Mouse (Mus musculus): Measurements from ENCODE around the gene Akap1. TPM values are rescaled to one million over a fixed set of nuclear protein-coding genes. Genes with fewer than 3 reads are reported as not detected.

Akap1 gene
- polyA plus RNA-seq, 1 experiment from 2014 or later: 16.0 TPM

DNA sequence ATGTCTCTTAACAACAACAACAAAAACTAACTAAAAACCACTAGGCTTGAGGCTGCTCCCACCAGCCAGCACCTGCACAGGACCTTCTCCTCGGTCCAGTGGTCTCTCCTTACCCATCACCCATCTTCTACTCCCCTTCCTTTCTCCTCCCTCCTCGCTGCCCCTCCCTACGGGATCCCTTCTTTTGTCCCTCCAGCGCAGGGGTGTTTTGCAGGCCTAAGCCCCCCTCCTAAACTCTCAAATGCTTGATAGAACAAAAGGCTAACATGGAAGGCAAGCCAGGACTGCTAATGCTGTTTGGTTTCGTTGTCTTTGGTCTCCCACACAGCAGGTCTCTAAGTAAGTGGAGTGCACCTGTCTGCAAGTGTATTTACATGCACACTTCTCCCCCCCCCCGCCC lies 44.1 kb downstream of the Akap1 start:
- 25% methylated on average over 6 of the region's 6 CpGs for WGBS
- no peaks in the 10 kb centered on the region for H3K9me3 ChIP-seq
- peak overlapping the region; percentile 45; the same call in 1 of the 2 replicates for H3K4me2 ChIP-seq
- H3K9ac ChIP-seq: no peak overlapping the region
- no peak overlapping the region for H3K27ac ChIP-seq
- ATAC-seq (ENCODE audit: insufficient number of reproducible peaks, insufficient read depth, low FRiP score, low TSS enrichment, low read depth): 0 out of 2 replicates have a peak, but pooled peaks have one; percentile 21
- no peak overlapping the region for H3K4me3 ChIP-seq
- H3K27me3 ChIP-seq: peaks cover 23% of the 10 kb centered on the region
- H3K36me3 ChIP-seq: no peaks in the 10 kb centered on the region
- peaks cover 18% of the 10 kb centered on the region for H3K4me1 ChIP-seq

- ATAC-seq (ENCODE audit: insufficient number of reproducible peaks, insufficient read depth, low FRiP score, low TSS enrichment, low read depth): no peak
- H3K27ac ChIP-seq: no peak overlapping the region
- no peak overlapping the region for H3K4me3 ChIP-seq
- WGBS: 78% methylated on average over 5 of the region's 5 CpGs
- no peaks in the 10 kb centered on the region for H3K9me3 ChIP-seq
- H3K4me1 ChIP-seq: peaks cover 18% of the 10 kb centered on the region
- no peak overlapping the region for H3K4me2 ChIP-seq
- H3K36me3 ChIP-seq: no peaks in the 10 kb centered on the region
- H3K9ac ChIP-seq: no peak overlapping the region
- H3K27me3 ChIP-seq: peaks cover 18% of the 10 kb centered on the region
Measured at GRCm38 (mm10) chr11:88817061-88817460, 47.3 kb downstream of the Akap1 start.

- Histone ChIP-seq H3K9me3 (no peaks in the 10 kb centered on the region), H3K9ac (peak overlapping the region; percentile 49), H3K27me3 (no peaks in the 10 kb centered on the region), H3K4me2 (peak overlapping the region; percentile 56), H3K27ac (no peak overlapping the region), H3K4me1 (peaks cover 7% of the 10 kb centered on the region; the same call in 1 of the 2 replicates), H3K36me3 (no peaks in the 10 kb centered on the region), H3K4me3 (peak overlapping the region; percentile 20)
- ATAC-seq (ENCODE audit: insufficient number of reproducible peaks, insufficient read depth, low FRiP score, low TSS enrichment, low read depth): no peak
- WGBS: 52% methylated on average over 31 of the region's 31 CpGs
Measured at GRCm38 (mm10) chr11:88803231-88804010, 61.0 kb downstream of the Akap1 start.

DNA sequence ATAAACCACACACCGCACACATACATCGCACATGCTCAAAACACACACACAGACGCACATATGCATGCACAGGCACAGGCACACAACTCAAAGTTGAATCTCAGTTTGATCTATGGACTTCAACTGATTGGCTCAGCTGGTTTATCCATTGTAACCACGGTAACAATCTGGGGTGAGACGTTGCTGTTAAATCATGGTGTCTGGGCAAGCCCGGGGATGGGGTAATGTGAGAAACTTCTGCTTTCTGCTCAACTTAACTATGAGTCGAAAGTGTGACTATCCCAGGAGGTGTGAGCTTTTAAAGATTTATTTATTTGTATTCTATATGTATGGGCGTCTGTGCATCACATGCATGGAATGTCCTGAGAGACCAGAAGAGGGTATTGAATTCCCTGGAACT lies 68.2 kb downstream of the Akap1 start:
- ATAC-seq (ENCODE audit: insufficient number of reproducible peaks, insufficient read depth, low FRiP score, low TSS enrichment, low read depth): no peak

GRCm38 (mm10) chr11:88789893-88790292 lies 74.5 kb downstream of the Akap1 start:
- no peak for ATAC-seq (ENCODE audit: insufficient number of reproducible peaks, insufficient read depth, low FRiP score, low TSS enrichment, low read depth)
- Histone ChIP-seq H3K4me1 (no peaks in the 10 kb centered on the region), H3K27me3 (no peaks in the 10 kb centered on the region), H3K9ac (no peak overlapping the region), H3K9me3 (no peaks in the 10 kb centered on the region), H3K4me2 (no peak overlapping the region), H3K36me3 (no peaks in the 10 kb centered on the region), H3K27ac (no peak overlapping the region), H3K4me3 (no peak overlapping the region)
- WGBS: 77% methylated on average over 2 of the region's 2 CpGs

More for the DNA sequence above, 68.2 kb downstream of the Akap1 start:
- 88% methylated on average over 8 of the region's 8 CpGs for WGBS
- no peak overlapping the region for H3K4me2 ChIP-seq
- H3K9me3 ChIP-seq: no peaks in the 10 kb centered on the region
- H3K36me3 ChIP-seq: no peaks in the 10 kb centered on the region
- no peak overlapping the region for H3K9ac ChIP-seq
- no peaks in the 10 kb centered on the region for H3K4me1 ChIP-seq
- H3K27ac ChIP-seq: no peak overlapping the region
- no peak overlapping the region for H3K4me3 ChIP-seq
- no peaks in the 10 kb centered on the region for H3K27me3 ChIP-seq

- H3K4me2 ChIP-seq: no peak overlapping the region
- 76% methylated on average over 7 of the region's 7 CpGs for WGBS
- H3K4me1 ChIP-seq: no peaks in the 10 kb centered on the region
- no peaks in the 10 kb centered on the region for H3K36me3 ChIP-seq
- H3K9ac ChIP-seq: no peak overlapping the region
- no peak for ATAC-seq (ENCODE audit: insufficient number of reproducible peaks, insufficient read depth, low FRiP score, low TSS enrichment, low read depth)
- no peaks in the 10 kb centered on the region for H3K9me3 ChIP-seq
- H3K27ac ChIP-seq: no peak overlapping the region
- no peaks in the 10 kb centered on the region for H3K27me3 ChIP-seq
- H3K4me3 ChIP-seq: no peak overlapping the region
Measured at GRCm38 (mm10) chr11:88786816-88787215, 77.6 kb downstream of the Akap1 start.

GRCm38 (mm10) chr11:88783525-88783924 lies 80.9 kb downstream of the Akap1 start:
- WGBS: 89% methylated on average over 4 of the region's 4 CpGs
- H3K9me3 ChIP-seq: no peaks in the 10 kb centered on the region
- H3K4me2 ChIP-seq: no peak overlapping the region
- no peaks in the 10 kb centered on the region for H3K36me3 ChIP-seq
- no peak for ATAC-seq (ENCODE audit: insufficient number of reproducible peaks, insufficient read depth, low FRiP score, low TSS enrichment, low read depth)
- H3K4me1 ChIP-seq: no peaks in the 10 kb centered on the region
- no peak overlapping the region for H3K27ac ChIP-seq
- H3K4me3 ChIP-seq: no peak overlapping the region
- no peaks in the 10 kb centered on the region for H3K27me3 ChIP-seq
- no peak overlapping the region for H3K9ac ChIP-seq

- no peak overlapping the region for H3K4me2 ChIP-seq
- no peak overlapping the region for H3K4me3 ChIP-seq
- H3K9ac ChIP-seq: no peak overlapping the region
- no peaks in the 10 kb centered on the region for H3K27me3 ChIP-seq
- no peaks in the 10 kb centered on the region for H3K36me3 ChIP-seq
- 89% methylated on average over 5 of the region's 5 CpGs for WGBS
- H3K9me3 ChIP-seq: no peaks in the 10 kb centered on the region
- no peak for ATAC-seq (ENCODE audit: insufficient number of reproducible peaks, insufficient read depth, low FRiP score, low TSS enrichment, low read depth)
- no peak overlapping the region for H3K27ac ChIP-seq
- no peaks in the 10 kb centered on the region for H3K4me1 ChIP-seq
Measured at GRCm38 (mm10) chr11:88782531-88782930, 81.9 kb downstream of the Akap1 start.

Other genes with a start within 250 kb of the Akap1 start
- 18.7 and 19.0 TPM in 2 replicates for gene Msi2, start 146.1 kb downstream of the Akap1 start, polyA plus RNA-seq (2015; fragmentation: Nextera tagmentation; extraction: Ambion mirVana)
- 80.5 and 81.3 TPM in 2 replicates for gene Scpep1, start 90.9 kb upstream of the Akap1 start, polyA plus RNA-seq (2015; fragmentation: Nextera tagmentation; extraction: Ambion mirVana)
- gene Elobl, start 102.3 kb upstream of the Akap1 start, polyA plus RNA-seq (2015; fragmentation: Nextera tagmentation; extraction: Ambion mirVana): not detected in 2 replicates
- 21.4 and 22.4 TPM in 2 replicates for gene Coil, start 105.7 kb upstream of the Akap1 start, polyA plus RNA-seq (2015; fragmentation: Nextera tagmentation; extraction: Ambion mirVana)
- 6.0 and 7.1 TPM in 2 replicates for gene Trim25, start 134.8 kb upstream of the Akap1 start, polyA plus RNA-seq (2015; fragmentation: Nextera tagmentation; extraction: Ambion mirVana)
- gene Dgke, start 202.3 kb upstream of the Akap1 start, polyA plus RNA-seq (2015; fragmentation: Nextera tagmentation; extraction: Ambion mirVana): 4.8 and 5.1 TPM in 2 replicates
- 1.7 and 2.0 TPM in 2 replicates for gene Gm525, start 209.3 kb upstream of the Akap1 start, polyA plus RNA-seq (2015; fragmentation: Nextera tagmentation; extraction: Ambion mirVana)